Mouse (Mus musculus) thymus, postnatal 4 days (tissue): Measurements from ENCODE around the gene Cisd3.
A peak's percentile ranks its signal among the peaks of the same experiment; 100 is the strongest.

Experiments
- DNase-seq: peaks from one replicate; pipeline ENCODE4 v3.0.0; 2021

The Cisd3 gene

GRCm38 (mm10) chr11:97663528-97664338 is 21.9 kb upstream of the Cisd3 start:
- DNase-seq, result peak; percentile 74

- DNase-seq, result no peak
Measured at GRCm38 (mm10) chr11:97664339-97664665, 21.3 kb upstream of the Cisd3 start.

- DNase-seq, result peak; percentile 55
Measured at GRCm38 (mm10) chr11:97664771-97665240, 20.8 kb upstream of the Cisd3 start.

GRCm38 (mm10) chr11:97665431-97665830 is 20.2 kb upstream of the Cisd3 start:
- no peak for DNase-seq

- no peak for DNase-seq
Measured at GRCm38 (mm10) chr11:97666221-97666620, 19.4 kb upstream of the Cisd3 start.

- DNase-seq, result no peak
Measured at GRCm38 (mm10) chr11:97666794-97667193, 18.8 kb upstream of the Cisd3 start.

- DNase-seq, result no peak
Measured at GRCm38 (mm10) chr11:97668160-97668559, 17.5 kb upstream of the Cisd3 start.

GRCm38 (mm10) chr11:97669268-97669667 is 16.4 kb upstream of the Cisd3 start:
- no peak for DNase-seq

GRCm38 (mm10) chr11:97669829-97670228 is 15.8 kb upstream of the Cisd3 start:
- no peak for DNase-seq

- DNase-seq, result no peak
Measured at GRCm38 (mm10) chr11:97670234-97671176, 15.1 kb upstream of the Cisd3 start.

- DNase-seq, result no peak
Measured at GRCm38 (mm10) chr11:97671177-97671527, 14.5 kb upstream of the Cisd3 start.

GRCm38 (mm10) chr11:97673148-97673547 is 12.5 kb upstream of the Cisd3 start:
- no peak for DNase-seq

GRCm38 (mm10) chr11:97676050-97676754 is 9.4 kb upstream of the Cisd3 start:
- DNase-seq, result no peak

GRCm38 (mm10) chr11:97677381-97677780 is 8.2 kb upstream of the Cisd3 start:
- no peak for DNase-seq

GRCm38 (mm10) chr11:97677842-97678241 is 7.8 kb upstream of the Cisd3 start:
- DNase-seq, result no peak

GRCm38 (mm10) chr11:97678301-97678700 is 7.3 kb upstream of the Cisd3 start:
- DNase-seq, result no peak

GRCm38 (mm10) chr11:97680430-97680829 is 5.2 kb upstream of the Cisd3 start:
- no peak for DNase-seq

- DNase-seq, result no peak
Measured at GRCm38 (mm10) chr11:97682504-97683055, 3.0 kb upstream of the Cisd3 start.

- peak; percentile 64 for DNase-seq
Measured at GRCm38 (mm10) chr11:97684063-97684680, 1.5 kb upstream of the Cisd3 start.

GRCm38 (mm10) chr11:97684766-97685165 is 860 bp upstream of the Cisd3 start:
- no peak for DNase-seq

- no peak for DNase-seq
Measured at GRCm38 (mm10) chr11:97686322-97686908, 789 bp downstream of the Cisd3 start.

- no peak for DNase-seq
Measured at GRCm38 (mm10) chr11:97687061-97687460, 1.4 kb downstream of the Cisd3 start.
